Mouse (Mus musculus) kidney, embryonic 15.5 days (tissue): ENCODE data around the gene Avl9. TPM values are rescaled to one million over a fixed set of nuclear protein-coding genes. Genes with fewer than 3 reads are reported as not detected.

Experiments used
- ATAC-seq: fragments of 200-750 bp; cut with Nextera tagmentation; replicated peaks from 2 replicates; pipeline ENCODE4 v1.8.0; 2017; ENCODE audit warnings: moderate TSS enrichment; ENCODE audit not compliant: low FRiP score
- H3K27ac ChIP-seq: fragments of 300-500 bp; sonication (generic); 2 replicates; pipeline ENCODE4 v1.5.1; 2015; ENCODE audit warnings: mild to moderate bottlenecking, inconsistent platforms
- H3K27me3 ChIP-seq: fragments of 300-500 bp; sonication (generic); 2 replicates; pipeline ENCODE4 v1.6.1; 2015; ENCODE audit warnings: inconsistent platforms
- H3K36me3 ChIP-seq: fragments of 300-500 bp; sonication (generic); 2 replicates; pipeline ENCODE4 v1.6.1; 2015; ENCODE audit warnings: inconsistent platforms
- H3K4me1 ChIP-seq: fragments of 300-500 bp; sonication (generic); 2 replicates; pipeline ENCODE4 v1.6.1; 2015; ENCODE audit warnings: inconsistent platforms
- H3K4me2 ChIP-seq: fragments of 300-500 bp; sonication (generic); 2 replicates; pipeline ENCODE4 v1.6.1; 2015; ENCODE audit warnings: moderate library complexity, mild to moderate bottlenecking, inconsistent platforms
- H3K4me3 ChIP-seq: fragments of 300-500 bp; sonication (generic); replicated peaks from 2 replicates; pipeline ENCODE4 v1.5.1; 2015; ENCODE audit warnings: mild to moderate bottlenecking, inconsistent platforms
- H3K9ac ChIP-seq: fragments of 300-500 bp; sonication (generic); 2 replicates; pipeline ENCODE4 v1.6.1; 2015; ENCODE audit warnings: mild to moderate bottlenecking, inconsistent platforms
- H3K9me3 ChIP-seq: fragments of 300-500 bp; sonication (generic); replicated peaks from 2 replicates; pipeline ENCODE4 v1.6.1; 2016; ENCODE audit warnings: inconsistent platforms
- WGBS: fragments of 180-500 bp; shearing (Covaris S2); methylation state at CpG from one replicate; pipeline ENCODE4 v1.1.7; 2015; ENCODE audit warnings: mixed read lengths; 5-methylcytosine and 5-hydroxymethylcytosine counted together
- polyA plus RNA-seq: library from polyadenylated mRNA; unstranded; fragments of >200 nt; fragmentation: Nextera tagmentation; extraction: Ambion mirVana; gene quantifications from 2 replicates; pipeline ENCODE4 v1.2.1, GENCODE M21; 2015

Avl9 gene
- polyA plus RNA-seq, 1 experiment from 2014 or later, result 11.1 TPM

DNA sequence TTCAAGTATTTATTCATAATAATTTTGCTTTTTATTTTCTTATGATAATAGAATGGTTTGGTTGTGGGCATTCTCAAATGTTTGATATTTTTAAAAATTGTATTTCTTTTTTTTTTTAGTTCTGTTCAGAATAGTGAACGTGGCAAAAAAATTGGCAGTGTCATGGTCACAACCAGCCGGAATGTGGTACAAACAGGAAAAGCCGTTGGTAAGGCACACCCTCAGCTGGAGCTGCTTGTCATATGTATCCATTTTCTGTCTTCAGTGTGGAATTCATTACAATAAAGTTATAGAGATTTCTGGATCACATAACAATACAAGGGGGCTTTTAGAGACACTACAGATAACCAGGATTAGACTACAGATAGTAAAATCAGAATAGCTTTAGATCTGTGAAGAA, 39.0 kb downstream of the Avl9 start:
- peaks cover 57% of the 10 kb centered on the region for H3K36me3 ChIP-seq
- no peaks in the 10 kb centered on the region for H3K9me3 ChIP-seq
- H3K27me3 ChIP-seq, result no peaks in the 10 kb centered on the region
- 93% methylated on average over 3 of the region's 3 CpGs for WGBS
- H3K4me1 ChIP-seq, result no peaks in the 10 kb centered on the region
- H3K4me3 ChIP-seq, result no peak overlapping the region
- no peak overlapping the region for H3K4me2 ChIP-seq
- H3K27ac ChIP-seq, result no peak overlapping the region
- H3K9ac ChIP-seq, result no peak overlapping the region
- ATAC-seq, result no peak

DNA sequence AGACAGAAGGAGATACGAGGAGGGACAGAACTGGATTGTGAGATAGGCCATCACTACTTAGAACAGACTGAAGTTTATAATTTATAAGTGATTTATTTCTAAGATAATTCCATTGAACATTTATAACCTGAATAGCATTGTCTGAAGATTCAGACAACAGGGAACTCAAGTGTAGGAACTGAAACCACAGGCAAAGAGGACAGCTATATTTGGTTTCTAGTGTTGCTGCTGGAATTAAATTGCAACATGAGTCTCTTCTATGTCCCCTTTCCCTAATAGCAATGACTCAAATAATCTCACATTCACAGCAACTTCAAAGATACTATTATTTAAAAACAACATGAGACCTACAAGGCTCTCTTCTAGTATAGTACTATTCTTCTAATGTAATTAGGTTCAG, 41.4 kb downstream of the Avl9 start:
- no peak overlapping the region for H3K4me2 ChIP-seq
- no peak overlapping the region for H3K4me3 ChIP-seq
- 98% methylated on average over 1 of the region's 1 CpGs for WGBS
- ATAC-seq, result no peak
- H3K9me3 ChIP-seq, result no peaks in the 10 kb centered on the region
- no peak overlapping the region for H3K27ac ChIP-seq
- no peaks in the 10 kb centered on the region for H3K27me3 ChIP-seq
- H3K4me1 ChIP-seq, result no peaks in the 10 kb centered on the region
- no peak overlapping the region for H3K9ac ChIP-seq
- peaks cover 63% of the 10 kb centered on the region for H3K36me3 ChIP-seq

DNA sequence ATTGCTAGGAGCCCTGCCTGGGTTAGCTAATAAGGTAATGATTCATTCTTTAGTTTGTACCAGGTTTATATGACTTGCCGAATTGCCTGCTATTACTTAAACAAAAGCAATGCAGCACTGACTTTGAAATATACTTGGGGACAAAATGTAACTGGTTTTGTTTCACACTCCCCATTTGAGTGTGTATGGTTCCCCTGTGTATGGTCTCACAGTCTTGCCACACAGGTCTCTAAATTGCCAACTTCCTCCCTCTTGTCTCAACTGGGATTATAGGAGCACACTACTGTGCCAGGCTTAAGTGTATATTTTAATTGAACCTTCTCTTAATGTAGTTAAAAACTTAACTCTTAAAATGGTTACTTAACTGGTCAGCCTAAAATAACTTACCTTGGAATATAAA, 44.6 kb downstream of the Avl9 start:
- no peaks in the 10 kb centered on the region for H3K4me1 ChIP-seq
- H3K9me3 ChIP-seq, result no peaks in the 10 kb centered on the region
- H3K9ac ChIP-seq, result no peak overlapping the region
- 84% methylated on average over 1 of the region's 1 CpGs for WGBS
- H3K27me3 ChIP-seq, result no peaks in the 10 kb centered on the region
- no peak for ATAC-seq
- H3K27ac ChIP-seq, result no peak overlapping the region
- H3K36me3 ChIP-seq, result peaks cover 64% of the 10 kb centered on the region
- H3K4me2 ChIP-seq, result no peak overlapping the region
- no peak overlapping the region for H3K4me3 ChIP-seq

DNA sequence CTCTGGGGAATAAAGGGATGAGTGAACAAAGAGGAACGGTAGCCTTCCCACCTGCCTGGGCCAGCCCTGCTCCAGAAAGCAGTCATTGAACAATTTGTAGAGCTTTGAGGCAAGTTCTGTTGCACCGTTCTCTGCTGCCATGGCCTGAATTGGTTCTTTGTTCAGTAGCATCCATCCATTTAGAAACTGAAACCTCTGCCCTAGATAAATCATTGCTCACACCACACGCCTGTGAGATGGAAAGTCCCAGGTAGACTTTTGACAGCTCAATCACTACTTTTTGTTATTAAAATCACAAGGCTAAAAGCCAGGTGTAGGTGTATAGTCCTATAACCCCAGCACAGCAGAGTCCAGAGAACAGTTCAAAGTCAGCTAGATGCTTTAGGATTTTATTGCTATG, 50.6 kb downstream of the Avl9 start:
- Histone ChIP-seq H3K9me3 (no peaks in the 10 kb centered on the region), H3K36me3 (peaks cover 22% of the 10 kb centered on the region), H3K4me1 (no peaks in the 10 kb centered on the region), H3K4me3 (no peak overlapping the region), H3K9ac (no peak overlapping the region), H3K27me3 (no peaks in the 10 kb centered on the region), H3K27ac (no peak overlapping the region), H3K4me2 (no peak overlapping the region)
- ATAC-seq, result no peak
- WGBS, result 78% methylated on average over 3 of the region's 3 CpGs

DNA sequence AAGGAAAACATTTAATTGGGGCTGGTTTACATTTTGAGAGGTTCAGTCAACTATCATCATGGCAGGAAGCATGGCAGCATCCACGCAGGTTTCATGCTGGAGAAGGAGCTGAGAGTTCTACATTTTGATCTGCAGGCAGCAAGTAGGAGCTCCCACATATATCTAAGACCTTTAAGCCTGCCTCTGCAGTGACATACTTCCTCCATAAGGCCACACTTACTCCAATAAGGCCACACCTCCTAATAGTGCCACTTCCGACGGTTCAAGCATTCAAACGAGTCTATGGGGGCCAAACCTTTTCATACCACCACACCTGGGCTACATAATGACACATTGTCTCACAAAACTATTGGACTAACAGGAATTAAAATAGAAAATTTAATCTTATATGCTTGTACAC, 51.0 kb downstream of the Avl9 start:
- 88% methylated on average over 4 of the region's 4 CpGs for WGBS
- Histone ChIP-seq H3K9me3 (no peaks in the 10 kb centered on the region), H3K4me2 (no peak overlapping the region), H3K4me1 (no peaks in the 10 kb centered on the region), H3K9ac (no peak overlapping the region), H3K36me3 (peaks cover 22% of the 10 kb centered on the region), H3K4me3 (no peak overlapping the region), H3K27ac (no peak overlapping the region), H3K27me3 (no peaks in the 10 kb centered on the region)
- ATAC-seq, result no peak

DNA sequence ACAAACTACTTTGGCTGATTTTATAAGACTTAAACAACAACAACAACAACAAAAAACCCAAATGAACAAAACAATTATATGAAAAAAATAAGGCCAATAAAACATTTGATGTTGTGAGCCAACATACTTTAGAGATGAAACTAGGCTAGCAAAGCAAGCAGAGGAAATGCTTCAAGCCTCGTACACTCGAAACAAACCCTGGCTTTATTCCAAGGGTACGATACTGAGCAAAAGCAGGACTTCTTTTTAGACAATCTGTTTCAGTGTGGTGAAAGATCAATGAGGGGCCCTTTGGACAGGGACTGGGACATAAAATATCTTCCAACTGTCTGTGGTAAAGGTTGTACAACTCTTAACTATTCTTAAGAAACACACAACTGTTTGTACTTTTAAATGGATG, 61.1 kb downstream of the Avl9 start:
- H3K4me2 ChIP-seq, result no peak overlapping the region
- WGBS, result 64% methylated on average over 3 of the region's 3 CpGs
- ATAC-seq, result no peak
- H3K36me3 ChIP-seq, result peaks cover 59% of the 10 kb centered on the region
- H3K9me3 ChIP-seq, result no peaks in the 10 kb centered on the region; the same call in 1 of the 2 replicates
- H3K27me3 ChIP-seq, result no peaks in the 10 kb centered on the region
- H3K27ac ChIP-seq, result no peak overlapping the region
- no peak overlapping the region for H3K4me3 ChIP-seq
- H3K9ac ChIP-seq, result no peak overlapping the region
- H3K4me1 ChIP-seq, result no peaks in the 10 kb centered on the region

DNA sequence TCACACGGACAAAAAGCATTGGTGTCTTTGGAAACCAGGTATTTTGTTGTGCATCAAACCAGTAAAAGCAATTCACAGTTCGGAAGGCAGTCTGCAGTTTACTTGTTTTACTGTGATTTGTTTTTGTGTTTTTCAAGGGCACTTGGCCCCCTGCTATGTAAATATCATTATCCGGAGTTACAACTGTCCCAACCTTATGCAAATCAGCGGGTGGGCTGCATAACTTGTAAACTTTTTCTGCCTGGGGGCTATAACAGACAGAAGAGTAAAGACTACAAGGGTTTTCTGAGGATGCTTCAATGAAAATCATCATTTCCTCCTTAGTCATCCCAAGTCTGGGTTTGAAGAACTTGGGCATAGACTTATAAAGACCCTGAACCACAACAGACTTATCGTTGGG, 64.9 kb downstream of the Avl9 start:
- no peak overlapping the region for H3K9ac ChIP-seq
- H3K9me3 ChIP-seq, result no peaks in the 10 kb centered on the region
- ATAC-seq, result no peak
- no peaks in the 10 kb centered on the region for H3K27me3 ChIP-seq
- no peak overlapping the region for H3K4me3 ChIP-seq
- H3K36me3 ChIP-seq, result peaks cover 74% of the 10 kb centered on the region
- no peak overlapping the region for H3K4me2 ChIP-seq
- WGBS, result 94% methylated on average over 5 of the region's 5 CpGs
- H3K27ac ChIP-seq, result no peak overlapping the region
- H3K4me1 ChIP-seq, result 0 out of 2 replicates have a peak, but pooled peaks cover 1% of the 10 kb centered on the region

DNA sequence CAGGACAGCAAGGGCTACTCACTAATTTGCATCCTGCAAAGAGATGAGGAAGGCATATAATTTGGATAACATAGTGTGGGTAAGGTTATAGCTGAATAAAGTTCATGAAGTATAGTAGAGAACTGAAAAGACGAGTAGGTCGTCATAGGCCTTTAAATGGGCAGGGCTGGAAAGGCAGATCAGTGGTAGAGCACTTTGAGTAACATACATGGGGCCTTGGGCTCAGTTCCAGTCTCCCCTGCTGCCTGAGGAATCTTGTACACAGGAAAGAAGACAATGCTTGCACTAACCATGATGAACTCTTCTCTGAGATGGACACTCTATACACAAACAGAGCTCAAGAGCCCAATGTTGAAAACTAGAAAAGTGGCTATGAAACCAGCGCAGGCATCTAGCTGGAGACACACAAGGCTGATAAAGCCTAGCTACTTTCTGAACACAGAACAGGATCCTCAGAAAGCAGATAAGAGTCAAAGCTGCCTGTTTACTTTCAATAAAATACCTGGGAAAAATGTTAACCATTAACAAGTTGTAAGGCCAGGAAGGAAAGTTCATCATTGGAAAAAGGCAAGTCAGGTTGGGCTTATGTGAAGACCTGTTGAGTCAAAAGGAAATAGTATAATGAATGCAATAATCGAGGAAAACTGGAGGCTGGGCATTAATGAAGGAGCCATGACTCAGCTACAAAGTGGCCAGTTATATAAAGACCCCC, 69.0 kb downstream of the Avl9 start:
- H3K36me3 ChIP-seq, result peaks cover 67% of the 10 kb centered on the region
- no peak overlapping the region for H3K27ac ChIP-seq
- H3K4me1 ChIP-seq, result 0 out of 2 replicates have a peak, but pooled peaks cover 3% of the 10 kb centered on the region
- H3K9me3 ChIP-seq, result no peaks in the 10 kb centered on the region
- H3K4me2 ChIP-seq, result no peak overlapping the region
- H3K4me3 ChIP-seq, result no peak overlapping the region
- no peak for ATAC-seq
- H3K27me3 ChIP-seq, result no peaks in the 10 kb centered on the region
- WGBS, result 84% methylated on average over 4 of the region's 4 CpGs
- no peak overlapping the region for H3K9ac ChIP-seq

DNA sequence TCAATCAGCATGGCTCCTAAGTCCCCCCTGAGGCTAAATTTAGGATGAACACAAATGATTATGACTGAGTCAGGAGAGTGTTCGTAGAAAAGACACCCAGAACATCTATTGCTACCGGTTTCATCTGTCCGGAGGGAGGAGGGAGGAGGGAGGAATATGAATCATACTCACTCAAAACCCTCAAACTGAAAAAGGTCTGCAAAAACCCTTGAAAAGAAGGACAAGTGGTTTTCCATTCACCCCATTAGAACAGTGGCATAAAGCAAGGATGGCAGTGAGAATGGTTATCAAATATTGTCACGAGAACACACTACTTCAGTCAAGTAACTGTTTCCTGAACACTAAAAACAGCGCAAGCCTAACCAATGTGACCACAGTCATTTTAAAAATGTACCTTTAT, 70.4 kb downstream of the Avl9 start:
- ATAC-seq, result no peak
- no peak overlapping the region for H3K27ac ChIP-seq
- no peak overlapping the region for H3K4me2 ChIP-seq
- no peaks in the 10 kb centered on the region for H3K27me3 ChIP-seq
- H3K4me3 ChIP-seq, result no peak overlapping the region
- 85% methylated on average over 5 of the region's 5 CpGs for whole genome bisulfite sequencing
- H3K4me1 ChIP-seq, result 0 out of 2 replicates have a peak, but pooled peaks cover 3% of the 10 kb centered on the region
- no peaks in the 10 kb centered on the region for H3K9me3 ChIP-seq
- peaks cover 60% of the 10 kb centered on the region for H3K36me3 ChIP-seq
- H3K9ac ChIP-seq, result no peak overlapping the region

DNA sequence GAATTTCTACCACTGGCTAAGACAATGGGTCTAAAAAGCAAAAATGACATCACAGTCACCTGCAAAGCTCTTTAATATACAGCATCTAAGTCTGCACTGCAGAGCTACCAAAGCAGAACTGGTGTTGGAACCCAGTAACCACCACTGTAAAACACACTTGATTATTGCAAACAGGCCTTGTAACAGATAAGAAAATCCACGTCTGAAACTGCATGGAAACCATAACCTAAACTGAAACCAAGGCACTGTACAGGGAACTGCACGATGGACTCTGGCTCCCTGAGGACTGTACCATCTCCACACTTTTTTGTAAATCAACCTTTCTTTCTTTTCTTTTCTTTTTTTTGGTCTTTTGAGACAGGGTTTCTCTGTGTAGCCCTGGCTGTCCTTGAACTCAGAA, 73.0 kb downstream of the Avl9 start:
- Histone ChIP-seq H3K27ac (no peak overlapping the region), H3K36me3 (peaks cover 52% of the 10 kb centered on the region), H3K4me1 (0 out of 2 replicates have a peak, but pooled peaks cover 3% of the 10 kb centered on the region), H3K27me3 (no peaks in the 10 kb centered on the region), H3K4me2 (no peak overlapping the region), H3K9ac (no peak overlapping the region), H3K9me3 (no peaks in the 10 kb centered on the region), H3K4me3 (no peak overlapping the region)
- no peak for ATAC-seq
- 81% methylated on average over 2 of the region's 2 CpGs for WGBS

DNA sequence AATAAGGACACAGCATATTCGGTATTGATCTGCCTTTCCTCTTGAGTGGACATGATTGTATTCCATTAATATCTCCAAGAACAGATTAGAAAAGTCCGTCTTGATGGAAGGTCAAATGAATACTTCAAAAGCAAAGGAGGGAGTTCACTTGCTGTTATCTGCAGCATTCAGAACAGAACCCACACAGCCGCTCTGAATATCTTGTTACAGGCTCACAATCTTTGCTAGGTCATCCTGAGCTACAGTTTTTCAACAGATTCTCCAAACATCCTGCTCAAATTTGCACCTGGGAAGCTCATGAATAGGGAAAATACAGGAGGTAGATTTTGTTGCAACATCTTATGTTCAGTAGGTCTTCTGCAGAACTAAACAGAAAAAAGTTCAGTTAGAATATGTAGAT, 74.6 kb downstream of the Avl9 start:
- H3K4me1 ChIP-seq, result peaks cover 6% of the 10 kb centered on the region
- no peak overlapping the region for H3K27ac ChIP-seq
- no peak overlapping the region for H3K9ac ChIP-seq
- H3K4me3 ChIP-seq, result no peak overlapping the region
- no peak for ATAC-seq
- no peaks in the 10 kb centered on the region for H3K27me3 ChIP-seq
- no peak overlapping the region for H3K4me2 ChIP-seq
- H3K9me3 ChIP-seq, result no peaks in the 10 kb centered on the region
- 83% methylated on average over 3 of the region's 3 CpGs for WGBS
- H3K36me3 ChIP-seq, result peaks cover 46% of the 10 kb centered on the region

DNA sequence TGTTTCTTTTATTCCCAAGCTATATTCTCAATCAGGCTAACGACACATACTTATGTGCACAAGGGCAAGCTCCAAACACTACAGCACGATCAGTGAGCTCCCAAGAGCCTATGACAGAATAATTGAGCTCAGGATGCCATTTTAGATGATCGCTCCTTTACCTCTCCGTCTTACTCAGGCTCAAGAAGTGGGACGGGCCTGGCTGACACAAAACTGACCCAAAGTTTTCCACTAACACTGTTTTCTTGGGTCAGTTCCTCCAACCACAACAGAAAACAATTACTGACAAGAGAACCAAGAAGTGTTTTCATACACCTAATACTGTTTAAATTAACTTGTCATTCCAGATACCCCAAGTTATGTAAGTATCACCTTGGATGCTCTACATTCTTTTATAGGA, 80.1 kb downstream of the Avl9 start:
- peaks cover 14% of the 10 kb centered on the region; the same call in 1 of the 2 replicates for H3K36me3 ChIP-seq
- ATAC-seq, result no peak

DNA sequence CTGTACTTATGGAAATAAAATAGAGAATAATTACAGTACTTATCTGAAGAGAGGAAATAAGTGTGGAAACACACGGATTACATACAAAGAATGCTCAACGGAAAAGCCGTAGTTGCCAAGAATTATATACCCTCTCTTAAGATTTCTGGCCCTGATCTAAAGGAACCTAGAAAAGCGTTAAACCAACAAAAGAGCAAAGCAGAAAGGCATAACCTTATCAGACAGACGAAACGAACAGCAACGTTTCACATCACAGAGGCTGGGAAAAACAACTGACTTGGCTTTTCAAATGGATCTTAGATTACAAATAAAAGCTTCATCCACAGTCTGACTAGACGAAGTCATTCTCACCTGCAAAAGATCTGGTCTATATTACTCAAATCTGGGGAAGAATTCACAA, 81.5 kb downstream of the Avl9 start:
- peak overlapping the region; percentile 100 for H3K27ac ChIP-seq
- ATAC-seq, result no peak
- no peaks in the 10 kb centered on the region for H3K9me3 ChIP-seq
- peaks cover 14% of the 10 kb centered on the region; the same call in 1 of the 2 replicates for H3K36me3 ChIP-seq
- peak overlapping the region; percentile 92 for H3K9ac ChIP-seq
- peak overlapping the region; percentile 78 for H3K4me2 ChIP-seq
- no peaks in the 10 kb centered on the region for H3K27me3 ChIP-seq
- peaks cover 23% of the 10 kb centered on the region for H3K4me1 ChIP-seq
- H3K4me3 ChIP-seq, result peak overlapping the region; percentile 87
- 5% methylated on average over 8 of the region's 8 CpGs for WGBS

More for the DNA sequence above, 80.1 kb downstream of the Avl9 start:
- Histone ChIP-seq H3K27ac (no peak overlapping the region), H3K4me2 (peak overlapping the region; percentile 78), H3K9me3 (no peaks in the 10 kb centered on the region), H3K27me3 (no peaks in the 10 kb centered on the region), H3K4me1 (peaks cover 23% of the 10 kb centered on the region), H3K4me3 (peak overlapping the region; percentile 87; the same call in 1 of the 2 replicates), H3K9ac (0 out of 2 replicates have a peak overlapping the region, but pooled peaks have one; percentile 21)
- whole genome bisulfite sequencing, result 85% methylated on average over 5 of the region's 5 CpGs
